In genomic region chr7:113369620-113370340, GRCm38 (mm10) we compare ENCODE assay signal across 8 mouse cellular contexts. TPM values are rescaled to one million over a fixed set of nuclear protein-coding genes. Genes with fewer than 3 reads are reported as not detected.
DNase-seq lines count a peak whose midpoint lies in the region; ATAC-seq and TF ChIP-seq lines count a peak whose summit lies in the region.

No protein-coding gene starts in this region.

- peak; percentile 64 for ATAC-seq in embryonic facial prominence, embryonic 11.5 days (replicated peaks; ENCODE audit: insufficient number of reproducible peaks, low FRiP score, low TSS enrichment, low read depth)
- ATAC-seq in midbrain, postnatal 0 days (ENCODE audit: low FRiP score), result peak; percentile 79
- ATAC-seq in stomach, embryonic 16.5 days (ENCODE audit: insufficient read depth, low FRiP score), result peak; percentile 62

- peak overlapping the region; percentile 75 for H3K4me2 ChIP-seq in embryonic facial prominence, embryonic 11.5 days (ENCODE audit: low read depth, low read length)
- peak overlapping the region; percentile 69 for H3K4me2 ChIP-seq in midbrain, postnatal 0 days (ENCODE audit: low read depth, low read length, poor library complexity, severe bottlenecking)
- H3K4me2 ChIP-seq in stomach, embryonic 16.5 days (ENCODE audit: low read depth, low read length), result peak overlapping the region; percentile 77

- peak; percentile 72 for TF ChIP-seq CTCF in midbrain, postnatal 0 days (IDR thresholded peaks at IDR 0.05)

- no peaks in the 10 kb centered on the region for H3K4me1 ChIP-seq in embryonic facial prominence, embryonic 11.5 days (ENCODE audit: control insufficient read depth, insufficient read depth, low read length)
- peaks cover 9% of the 10 kb centered on the region; the same call in 1 of the 2 replicates for H3K4me1 ChIP-seq in midbrain, postnatal 0 days (ENCODE audit: insufficient read depth, low read length)
- peaks cover 6% of the 10 kb centered on the region; the same call in 1 of the 2 replicates for H3K4me1 ChIP-seq in stomach, embryonic 16.5 days (ENCODE audit: control insufficient read depth, insufficient read depth, low read length)

- DNase-seq in ovary, adult 18-20 months (ENCODE audit: low spot score), result peak; percentile 52
- no peak for DNase-seq in ovary, postnatal 10 days (ENCODE audit: low spot score)
- DNase-seq in embryonic facial prominence, embryonic 11.5 days (ENCODE audit: low spot score), result peak; percentile 81
- peak; percentile 96 for DNase-seq in heart, adult 11 months
- DNase-seq in kidney, adult 18-20 months, result peak; percentile 86
- peak; percentile 85 for DNase-seq in liver
- DNase-seq in midbrain, postnatal 0 days (ENCODE audit: low spot score), result peak; percentile 73

- peak overlapping the region; percentile 85 for H3K9ac ChIP-seq in embryonic facial prominence, embryonic 11.5 days (replicated peaks; ENCODE audit: low read length)
- peak overlapping the region; percentile 96 for H3K9ac ChIP-seq in midbrain, postnatal 0 days (replicated peaks; ENCODE audit: low read length, poor library complexity, severe bottlenecking)
- H3K9ac ChIP-seq in stomach, embryonic 16.5 days (ENCODE audit: low read length), result peak overlapping the region; percentile 86

- H3K36me3 ChIP-seq in embryonic facial prominence, embryonic 11.5 days (replicated peaks; ENCODE audit: control insufficient read depth, insufficient read depth, low read depth, low read length), result no peaks in the 10 kb centered on the region
- no peaks in the 10 kb centered on the region for H3K36me3 ChIP-seq in midbrain, postnatal 0 days (ENCODE audit: insufficient read depth, low read length)
- H3K36me3 ChIP-seq in stomach, embryonic 16.5 days (ENCODE audit: control insufficient read depth, insufficient read depth, low read length), result no peaks in the 10 kb centered on the region

- no peaks in the 10 kb centered on the region for H3K27me3 ChIP-seq in embryonic facial prominence, embryonic 11.5 days (ENCODE audit: control insufficient read depth, insufficient read depth, low read length)
- H3K27me3 ChIP-seq in midbrain, postnatal 0 days (ENCODE audit: insufficient read depth, low read length), result no peaks in the 10 kb centered on the region
- H3K27me3 ChIP-seq in stomach, embryonic 16.5 days (ENCODE audit: control insufficient read depth, insufficient read depth, low read length), result no peaks in the 10 kb centered on the region

- under 1% methylated on average over 44 of the region's 44 CpGs for WGBS in embryonic facial prominence, embryonic 11.5 days
- under 1% methylated on average over 40 of the region's 44 CpGs for WGBS in midbrain, postnatal 0 days
- WGBS in stomach, embryonic 16.5 days, result under 1% methylated on average over 44 of the region's 44 CpGs

- H3K9me3 ChIP-seq in embryonic facial prominence, embryonic 11.5 days (replicated peaks; ENCODE audit: control insufficient read depth, low read length), result no peaks in the 10 kb centered on the region
- no peaks in the 10 kb centered on the region for H3K9me3 ChIP-seq in midbrain, postnatal 0 days (ENCODE audit: low read length)
- no peaks in the 10 kb centered on the region for H3K9me3 ChIP-seq in stomach, embryonic 16.5 days (replicated peaks; ENCODE audit: control insufficient read depth, low read length)

- H3K4me3 ChIP-seq in embryonic facial prominence, embryonic 11.5 days (ENCODE audit: low read depth, low read length), result peak overlapping the region; percentile 81
- peak overlapping the region; percentile 92 for H3K4me3 ChIP-seq in midbrain, postnatal 0 days (ENCODE audit: low read depth, low read length)
- peak overlapping the region; percentile 77 for H3K4me3 ChIP-seq in stomach, embryonic 16.5 days (replicated peaks; ENCODE audit: low read length)

- peak overlapping the region; percentile 70 for H3K27ac ChIP-seq in embryonic facial prominence, embryonic 11.5 days (replicated peaks; ENCODE audit: low read depth, low read length)
- peak overlapping the region; percentile 60 for H3K27ac ChIP-seq in midbrain, postnatal 0 days (ENCODE audit: low read depth, low read length)
- peak overlapping the region; percentile 83 for H3K27ac ChIP-seq in stomach, embryonic 16.5 days (ENCODE audit: low read length)

RNA-seq across cellular contexts. Expression of gene Btbd10, which starts 0.6 kb away (rescaled TPM):
- polyA plus RNA-seq in embryonic facial prominence, embryonic 11.5 days (2014; fragmentation: Nextera tagmentation; extraction: Ambion mirVana), result 31.3 and 33.7 TPM in 2 replicates
- total RNA-seq in midbrain, postnatal 0 days (2014; rRNA removed), result 59.2 and 73.2 TPM in 2 replicates
- 85.1 and 88.3 TPM in 2 replicates for polyA plus RNA-seq in midbrain, postnatal 0 days (2015; fragmentation: Nextera tagmentation; extraction: Ambion mirVana)
- 21.6 and 23.4 TPM in 2 replicates for polyA plus RNA-seq in stomach, embryonic 16.5 days (2015; fragmentation: Nextera tagmentation; extraction: Ambion mirVana)

RNA-seq across cellular contexts. Expression of gene Pth, which starts 18.6 kb away (rescaled TPM):
- 1.2 TPM in 1 of 2 replicates, not detected in the other for polyA plus RNA-seq in embryonic facial prominence, embryonic 11.5 days (2014; fragmentation: Nextera tagmentation; extraction: Ambion mirVana)
- not detected in 2 replicates for total RNA-seq in midbrain, postnatal 0 days (2014; rRNA removed)
- not detected in 2 replicates for polyA plus RNA-seq in midbrain, postnatal 0 days (2015; fragmentation: Nextera tagmentation; extraction: Ambion mirVana)
- not detected in 2 replicates for polyA plus RNA-seq in stomach, embryonic 16.5 days (2015; fragmentation: Nextera tagmentation; extraction: Ambion mirVana)
